Mouse (Mus musculus) layer of hippocampus, postnatal 10 days (tissue): ENCODE results near the gene Mrm2. TPM values are rescaled to one million over a fixed set of nuclear protein-coding genes. Genes with fewer than 3 reads are reported as not detected.

ENCODE experiments used
- DNase-seq, 2 experiments: peaks; one replicate each; pipeline ENCODE4 v3.0.0; 2021; ENCODE audit warnings: low spot score in 2 of 2
- total RNA-seq, 2 experiments: library from RNA; stranded (reverse); gene quantifications; 2 replicates each; pipeline ENCODE4 v1.2.3; 2021

Gene Mrm2
- total RNA-seq, 2 experiments from 2014 or later, result 8.4 to 9.4 TPM

DNA sequence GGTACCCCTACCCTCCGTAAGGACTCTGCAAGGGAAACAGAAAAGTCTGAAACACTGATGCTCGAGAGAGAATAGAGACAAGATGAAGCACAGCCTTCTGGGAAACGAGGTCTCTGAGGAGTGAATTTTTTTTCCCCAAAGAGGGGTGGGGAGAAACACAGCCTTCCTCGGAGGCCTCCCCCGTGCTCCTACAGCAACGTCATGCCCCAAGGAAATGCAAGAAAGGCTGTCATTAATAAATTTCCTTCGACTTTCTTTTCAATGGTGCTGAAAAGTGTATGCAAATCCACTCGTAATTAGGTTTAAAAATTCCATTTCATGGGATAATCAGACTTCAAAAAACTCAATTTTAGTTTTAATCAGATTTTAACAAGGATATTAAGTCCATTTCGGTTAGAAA is 51.5 kb downstream of the Mrm2 start:
- DNase-seq, result no peak

Other genes starting within 250 kb of the Mrm2 start
- 10 to 100 TPM; 20.1 to 20.7 TPM for gene Mad1l1, start 10.3 kb downstream of the Mrm2 start, total RNA-seq
- gene Nudt1, start 10.2 kb downstream of the Mrm2 start, total RNA-seq, result 1 to 10 TPM; 5.8 to 7.5 TPM
- gene Snx8, start 57.4 kb upstream of the Mrm2 start, total RNA-seq, result 10 to 100 TPM; 14.9 to 15.5 TPM
- gene Eif3b, start 87.4 kb upstream of the Mrm2 start, total RNA-seq, result 100 to 1,000 TPM; 126 to 128 TPM
- gene Gm4869, start 113.7 kb upstream of the Mrm2 start, total RNA-seq, result not detected
- 10 to 100 TPM; 17.8 to 21.3 TPM for gene Chst12, start 173.7 kb upstream of the Mrm2 start, total RNA-seq
- not detected for gene Grifin, start 233.2 kb upstream of the Mrm2 start, total RNA-seq